Mouse (Mus musculus) liver, embryonic 16.5 days (tissue): ENCODE measurements around the gene Nfkb1. TPM values are rescaled to one million over a fixed set of nuclear protein-coding genes. Genes with fewer than 3 reads are reported as not detected.
A peak's percentile ranks its signal among the peaks of the same experiment; 100 is the strongest.

Source experiments
- ATAC-seq: fragments of 200-750 bp; cut with Nextera tagmentation; 2 replicates; pipeline ENCODE4 v1.8.0; 2017; ENCODE audit warnings: low read depth, mild to moderate bottlenecking, moderate number of reproducible peaks, moderate library complexity
- H3K27ac ChIP-seq: fragments of 300-500 bp; sonication (generic); 2 replicates; pipeline ENCODE4 v1.5.1; 2014; ENCODE audit warnings: mild to moderate bottlenecking, low read length
- H3K27me3 ChIP-seq: fragments of 300-500 bp; sonication (generic); 2 replicates; pipeline ENCODE4 v1.6.1; 2014; ENCODE audit warnings: low read depth, low read length, mixed read lengths; ENCODE audit not compliant: control insufficient read depth, insufficient read depth
- H3K36me3 ChIP-seq: fragments of 300-500 bp; sonication (generic); 2 replicates; pipeline ENCODE4 v1.6.1; 2014; ENCODE audit warnings: mild to moderate bottlenecking; ENCODE audit not compliant: control insufficient read depth, insufficient read depth
- H3K4me1 ChIP-seq: fragments of 300-500 bp; sonication (generic); 2 replicates; pipeline ENCODE4 v1.6.1; 2014; ENCODE audit warnings: low read depth, low read length, mixed read lengths; ENCODE audit not compliant: control insufficient read depth
- H3K4me2 ChIP-seq: fragments of 300-500 bp; sonication (generic); 2 replicates; pipeline ENCODE4 v1.6.1; 2014; ENCODE audit warnings: low read depth, low read length, mixed read lengths
- H3K4me3 ChIP-seq: fragments of 300-500 bp; sonication (generic); 2 replicates; pipeline ENCODE4 v1.5.1; 2014; ENCODE audit warnings: low read depth, mild to moderate bottlenecking, low read length
- H3K9ac ChIP-seq: fragments of 300-500 bp; sonication (generic); 2 replicates; pipeline ENCODE4 v1.6.1; 2014; ENCODE audit warnings: low read depth, low read length
- H3K9me3 ChIP-seq: fragments of 300-500 bp; sonication (generic); replicated peaks from 2 replicates; pipeline ENCODE4 v1.6.1; 2016; ENCODE audit warnings: low read length; ENCODE audit not compliant: control insufficient read depth
- WGBS: fragments of 180-500 bp; shearing (Covaris S2); extraction: QIAGEN DNeasy Blood & Tissue Kit; methylation state at CpG from one replicate; pipeline ENCODE4 v1.1.7; 2014; ENCODE audit not compliant: insufficient replicate concordance; 5-methylcytosine and 5-hydroxymethylcytosine counted together
- polyA plus RNA-seq: library from polyadenylated mRNA; unstranded; fragments of >200 nt; fragmentation: Nextera tagmentation; extraction: Ambion mirVana; gene quantifications from 2 replicates; pipeline ENCODE4 v1.2.1, GENCODE M21; 2015

Nfkb1 gene
- polyA plus RNA-seq = 9.6 and 10.7 TPM in 2 replicates

- peak; percentile 77 for ATAC-seq
- peaks cover 6% of the 10 kb centered on the region for H3K4me1 ChIP-seq
- H3K27me3 ChIP-seq = peaks cover 13% of the 10 kb centered on the region
- peak within 1 kb of the TSS; percentile 86 for H3K4me2 ChIP-seq
- no peaks in the 10 kb centered on the region for H3K36me3 ChIP-seq
- peak within 1 kb of the TSS; percentile 67 for H3K4me3 ChIP-seq
- no peaks in the 10 kb centered on the region for H3K9me3 ChIP-seq
- peak within 1 kb of the TSS; percentile 55 for H3K27ac ChIP-seq
- 3% methylated on average over 68 of the region's 102 CpGs for WGBS
- peak within 1 kb of the TSS; percentile 78 for H3K9ac ChIP-seq
These were observed at the start of gene Nfkb1 for GRCm38 (mm10) chr3:135691191-135692131. TSS of gene Nfkb1 (minus strand) at chr3:135691547.

GRCm38 (mm10) chr3:135740711-135741110 is 49.4 kb upstream of the Nfkb1 start:
- H3K27ac ChIP-seq = no peak overlapping the region
- no peak for ATAC-seq
- no peaks in the 10 kb centered on the region for H3K4me1 ChIP-seq
- no peaks in the 10 kb centered on the region for H3K36me3 ChIP-seq
- no peak overlapping the region for H3K4me3 ChIP-seq
- H3K9me3 ChIP-seq = no peaks in the 10 kb centered on the region
- H3K9ac ChIP-seq = no peak overlapping the region
- H3K4me2 ChIP-seq = no peak overlapping the region
- WGBS = 67% methylated on average over 8 of the region's 8 CpGs
- no peaks in the 10 kb centered on the region for H3K27me3 ChIP-seq

GRCm38 (mm10) chr3:135734736-135735135 is 43.4 kb upstream of the Nfkb1 start:
- Histone ChIP-seq H3K9ac (no peak overlapping the region), H3K27ac (no peak overlapping the region), H3K4me2 (no peak overlapping the region), H3K4me3 (no peak overlapping the region), H3K27me3 (no peaks in the 10 kb centered on the region), H3K4me1 (peaks cover 3% of the 10 kb centered on the region; the same call in 1 of the 2 replicates), H3K9me3 (no peaks in the 10 kb centered on the region), H3K36me3 (no peaks in the 10 kb centered on the region)
- no peak for ATAC-seq
- WGBS = 44% methylated on average over 1 of the region's 1 CpGs

- Histone ChIP-seq H3K36me3 (no peaks in the 10 kb centered on the region), H3K9ac (no peak overlapping the region), H3K4me3 (no peak overlapping the region), H3K4me1 (peaks cover 3% of the 10 kb centered on the region; the same call in 1 of the 2 replicates), H3K9me3 (no peaks in the 10 kb centered on the region), H3K27me3 (no peaks in the 10 kb centered on the region), H3K27ac (no peak overlapping the region), H3K4me2 (no peak overlapping the region)
- 65% methylated on average over 10 of the region's 10 CpGs for WGBS
- no peak for ATAC-seq
These were observed 41.5 kb upstream of the Nfkb1 start for GRCm38 (mm10) chr3:135732747-135733445.

GRCm38 (mm10) chr3:135731292-135732047 is 40.1 kb upstream of the Nfkb1 start:
- H3K4me3 ChIP-seq = no peak overlapping the region
- H3K27me3 ChIP-seq = no peaks in the 10 kb centered on the region
- peak; percentile 66 for ATAC-seq
- H3K4me2 ChIP-seq = no peak overlapping the region
- H3K27ac ChIP-seq = no peak overlapping the region
- no peaks in the 10 kb centered on the region for H3K36me3 ChIP-seq
- H3K9me3 ChIP-seq = no peaks in the 10 kb centered on the region
- no peak overlapping the region for H3K9ac ChIP-seq
- 17% methylated on average over 17 of the region's 17 CpGs for WGBS
- H3K4me1 ChIP-seq = peaks cover 5% of the 10 kb centered on the region; the same call in 1 of the 2 replicates

- H3K27me3 ChIP-seq = no peaks in the 10 kb centered on the region
- no peak overlapping the region for H3K4me3 ChIP-seq
- ATAC-seq = peak; percentile 65
- no peaks in the 10 kb centered on the region for H3K9me3 ChIP-seq
- no peaks in the 10 kb centered on the region for H3K36me3 ChIP-seq
- H3K27ac ChIP-seq = no peak overlapping the region
- WGBS = 33% methylated on average over 9 of the region's 9 CpGs
- no peak overlapping the region for H3K4me2 ChIP-seq
- H3K9ac ChIP-seq = no peak overlapping the region
- peaks cover 5% of the 10 kb centered on the region; the same call in 1 of the 2 replicates for H3K4me1 ChIP-seq
These were observed 39.4 kb upstream of the Nfkb1 start for GRCm38 (mm10) chr3:135730790-135731189.

GRCm38 (mm10) chr3:135729575-135729974 is 38.2 kb upstream of the Nfkb1 start:
- H3K36me3 ChIP-seq = no peaks in the 10 kb centered on the region
- H3K9me3 ChIP-seq = no peaks in the 10 kb centered on the region
- ATAC-seq = no peak
- WGBS = 70% methylated on average over 5 of the region's 5 CpGs
- peaks cover 5% of the 10 kb centered on the region; the same call in 1 of the 2 replicates for H3K4me1 ChIP-seq
- H3K4me3 ChIP-seq = no peak overlapping the region
- H3K27me3 ChIP-seq = no peaks in the 10 kb centered on the region
- no peak overlapping the region for H3K9ac ChIP-seq
- no peak overlapping the region for H3K4me2 ChIP-seq
- H3K27ac ChIP-seq = no peak overlapping the region

GRCm38 (mm10) chr3:135728900-135729299 is 37.6 kb upstream of the Nfkb1 start:
- no peak overlapping the region for H3K27ac ChIP-seq
- H3K4me1 ChIP-seq = peaks cover 5% of the 10 kb centered on the region; the same call in 1 of the 2 replicates
- 74% methylated on average over 6 of the region's 6 CpGs for WGBS
- no peaks in the 10 kb centered on the region for H3K27me3 ChIP-seq
- no peak overlapping the region for H3K4me3 ChIP-seq
- H3K36me3 ChIP-seq = no peaks in the 10 kb centered on the region
- no peak overlapping the region for H3K4me2 ChIP-seq
- no peak overlapping the region for H3K9ac ChIP-seq
- no peaks in the 10 kb centered on the region for H3K9me3 ChIP-seq
- no peak for ATAC-seq
